Mouse (Mus musculus) mouse embryonic stem cell (cell line): ENCODE measurements around the gene Srbd1.

ENCODE experiments used
- in situ Hi-C, 2 experiments: fragments of 300-500 bp; cut with MboI; formaldehyde crosslinking; loops; 1 replicate in 1 of 2; 3 replicates in 1 of 2; pipeline ENCODE4 v1.14.3; 2019 to 2020; ENCODE audit warnings: low sequenced_read_pairs in 2 of 2, low pct_unique_long_range_greater_than_20kb in 1 of 2, mixed read lengths in 1 of 2; ENCODE audit not compliant: unreplicated experiment in 1 of 2

Gene Srbd1

GRCm38 (mm10) chr17:86156999-86157398 lies 12.0 kb upstream of the Srbd1 start:
- in situ Hi-C loops: loop anchor here in 1 of 2 experiments (25.0 kb wide), 1 partner anchor 305 kb away; no protein-coding TSS in a partner anchor

- in situ Hi-C loops: loop anchor here in 1 of 2 experiments (25.0 kb wide), 1 partner anchor 311 kb away; no protein-coding TSS in a partner anchor
These were observed 5.9 kb upstream of the Srbd1 start for GRCm38 (mm10) chr17:86150867-86151348.

DNA sequence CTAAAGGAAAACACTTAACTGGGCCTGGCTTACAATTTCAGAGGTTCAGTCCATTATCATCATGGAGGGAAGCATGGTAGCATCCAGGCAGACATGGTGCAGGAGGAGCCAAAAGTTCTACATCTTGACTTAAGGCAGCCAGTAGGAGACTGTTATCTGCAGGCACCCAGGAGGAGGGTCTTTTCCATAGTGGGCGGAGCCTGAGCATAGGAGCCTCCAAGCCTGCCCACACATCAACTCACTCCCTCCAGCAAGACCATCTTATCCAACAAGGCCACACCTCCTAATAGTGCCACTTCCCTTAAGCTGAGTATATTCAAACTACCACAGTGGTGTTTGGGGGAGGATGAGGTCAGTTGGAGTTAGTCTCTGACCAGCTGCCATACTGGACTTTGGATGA lies 4.8 kb upstream of the Srbd1 start:
- in situ Hi-C loops: loop anchor here in 1 of 2 experiments (25.0 kb wide), 1 partner anchor 313 kb away; no protein-coding TSS in a partner anchor

DNA sequence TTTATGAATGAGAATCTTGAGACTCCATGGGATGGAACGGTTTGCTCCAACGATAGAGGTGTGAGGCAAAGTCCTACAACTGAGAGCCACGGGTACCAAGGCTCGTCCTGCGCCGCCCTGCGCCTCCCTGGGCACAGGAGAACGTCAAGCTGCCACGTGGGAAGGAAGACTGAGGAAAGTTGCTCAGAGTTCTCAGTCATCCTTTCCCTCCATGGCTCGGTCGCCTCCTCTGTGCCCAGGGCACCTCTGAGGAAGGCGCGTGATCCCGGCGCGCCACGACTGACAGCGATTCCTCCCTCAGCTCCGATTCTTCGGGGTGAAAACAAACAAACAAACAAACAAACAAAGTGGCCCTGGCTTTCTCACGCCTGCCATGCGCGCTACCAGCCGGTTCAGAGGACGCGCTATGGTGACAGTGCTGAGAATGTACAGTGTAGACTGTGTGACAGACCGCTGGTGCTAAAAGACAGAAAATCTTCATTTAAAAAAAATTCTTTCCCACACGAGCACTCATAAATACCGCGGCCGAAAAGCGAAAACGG lies 367 bp downstream of the Srbd1 start:
- in situ Hi-C loops: no loop called here

- in situ Hi-C loops: no loop called here
These were observed 9.1 kb downstream of the Srbd1 start for GRCm38 (mm10) chr17:86135835-86136234.

DNA sequence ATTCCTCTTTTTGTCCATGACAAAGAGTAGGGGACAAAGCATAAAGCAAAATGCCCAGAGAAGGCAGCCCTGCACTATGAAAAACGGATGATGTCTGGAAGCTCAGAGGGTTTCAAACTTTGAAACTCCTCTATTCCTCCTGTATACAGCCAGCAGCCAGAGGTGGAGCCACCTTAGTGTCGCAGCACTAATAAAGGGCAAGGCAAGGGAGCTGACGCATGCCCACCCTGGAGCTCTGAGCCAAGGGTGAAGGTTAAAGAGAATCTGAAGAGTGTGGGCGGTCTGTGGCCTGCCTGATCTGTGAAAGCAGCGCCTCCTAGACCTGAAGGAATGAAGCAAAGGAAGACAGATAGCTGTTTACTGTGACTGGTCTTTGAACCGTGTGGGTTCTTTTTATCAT lies 10.5 kb downstream of the Srbd1 start:
- in situ Hi-C loops: no loop called here

- in situ Hi-C loops: no loop called here
These were observed 12.4 kb downstream of the Srbd1 start for GRCm38 (mm10) chr17:86132534-86132933.

GRCm38 (mm10) chr17:86128198-86128597 lies 16.8 kb downstream of the Srbd1 start:
- in situ Hi-C loops: no loop called here

DNA sequence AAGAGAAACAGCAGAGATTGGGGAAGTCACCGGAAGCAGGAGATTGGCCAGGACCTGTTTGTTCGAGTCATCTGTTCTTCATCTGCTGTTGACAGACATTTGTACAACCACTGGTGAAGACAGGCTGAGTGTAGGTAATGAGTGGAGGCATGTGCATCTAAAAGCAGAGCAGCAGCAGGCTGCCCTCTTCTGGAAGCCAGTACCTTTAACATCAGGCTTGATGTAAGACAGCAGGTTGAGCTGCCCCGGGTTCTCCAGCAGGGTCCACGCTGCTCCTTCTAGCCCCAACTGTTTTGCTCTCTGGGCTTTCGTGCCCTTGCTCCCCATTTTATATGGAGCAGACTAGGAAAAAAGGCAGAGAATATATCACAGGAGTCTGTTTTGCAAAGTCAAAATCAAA lies 19.1 kb downstream of the Srbd1 start:
- in situ Hi-C loops: no loop called here

DNA sequence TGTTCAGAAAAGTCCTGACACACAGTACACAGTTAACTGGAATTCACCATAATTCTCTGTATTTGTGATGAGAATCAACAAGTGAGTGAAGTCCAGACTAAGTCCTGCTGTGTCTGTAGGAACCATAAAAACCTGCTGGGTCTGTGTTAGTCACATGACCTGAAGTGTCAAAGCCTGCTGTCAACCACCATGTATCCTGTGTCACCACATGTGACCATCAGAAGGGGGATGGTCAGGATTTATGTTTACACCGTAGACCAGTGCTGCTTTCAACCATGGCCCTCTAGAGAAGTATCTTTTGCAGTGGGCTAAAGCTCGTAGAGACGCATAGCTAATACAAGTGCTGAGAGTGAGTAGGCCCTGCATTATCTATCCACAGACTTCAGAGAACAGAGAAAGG lies 21.8 kb downstream of the Srbd1 start:
- in situ Hi-C loops: no loop called here

DNA sequence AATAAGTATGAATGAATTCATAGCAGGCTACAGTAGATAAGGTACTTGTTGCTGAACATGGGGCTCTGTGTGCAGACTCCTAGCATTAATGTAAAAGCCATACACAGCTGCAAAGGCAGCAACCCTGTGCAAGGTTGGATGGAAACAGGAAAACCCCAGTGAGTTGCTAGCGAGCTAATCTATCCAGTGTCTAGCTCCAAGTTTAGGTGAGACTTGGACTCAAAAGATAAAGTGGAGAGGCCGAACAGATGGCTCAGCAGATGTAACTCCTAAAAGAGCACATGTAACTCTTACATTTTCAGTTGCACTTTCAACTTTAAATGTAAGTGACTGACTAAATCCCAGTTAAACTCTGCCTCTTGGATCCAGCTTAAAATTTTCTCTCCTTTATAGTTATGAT lies 48.1 kb downstream of the Srbd1 start:
- in situ Hi-C loops: no loop called here

DNA sequence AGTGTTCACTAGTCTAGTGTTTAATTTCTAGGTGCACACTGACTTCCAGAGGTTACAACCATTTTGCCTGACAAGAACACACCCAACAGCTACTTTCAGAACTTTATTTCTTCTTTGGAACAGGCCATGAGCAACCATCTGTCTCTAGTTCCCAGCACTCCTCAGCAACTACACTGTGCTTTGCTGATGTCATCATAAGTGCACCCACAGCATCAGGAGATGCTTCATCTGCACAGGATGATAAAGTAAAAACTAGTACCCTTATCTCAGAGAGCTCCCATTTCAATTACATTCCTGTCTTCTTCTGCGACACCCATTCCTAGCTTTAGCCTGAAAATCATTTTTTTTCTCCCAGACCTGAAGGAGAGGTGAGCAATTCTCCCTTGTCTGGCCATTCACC lies 51.9 kb downstream of the Srbd1 start:
- in situ Hi-C loops: no loop called here

GRCm38 (mm10) chr17:86091631-86092030 lies 53.3 kb downstream of the Srbd1 start:
- in situ Hi-C loops: no loop called here

DNA sequence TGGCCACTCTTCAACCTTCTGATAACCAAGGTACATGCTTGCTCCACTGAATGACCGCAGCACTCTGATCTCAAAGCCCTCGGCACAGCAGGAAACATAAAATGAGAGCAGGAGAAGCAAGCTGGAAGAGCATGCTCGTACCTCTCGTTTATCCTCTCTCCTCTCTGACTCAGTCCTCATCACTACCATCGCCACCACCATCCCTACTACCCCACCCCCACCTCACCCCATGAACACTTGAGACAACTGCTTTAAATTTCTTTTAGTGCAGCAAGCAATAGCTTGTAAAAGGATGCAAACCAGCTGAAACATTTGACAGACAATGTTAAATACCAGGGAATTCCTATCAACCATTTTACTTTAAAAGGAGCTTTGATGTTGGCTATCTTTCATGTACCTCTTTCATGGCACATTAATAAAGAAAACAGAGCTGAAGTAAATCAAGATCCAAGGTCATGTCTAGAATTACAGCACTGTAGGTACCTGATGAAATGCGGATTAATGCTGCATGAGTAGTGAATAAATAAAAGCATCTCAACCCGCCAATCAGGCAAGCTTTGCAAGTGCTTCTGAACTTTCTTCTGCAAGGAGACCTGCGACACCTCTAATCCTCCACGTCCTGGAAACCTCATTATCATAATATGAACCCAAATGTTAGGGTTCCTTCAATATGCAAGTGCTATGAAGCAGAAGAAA lies 54.9 kb downstream of the Srbd1 start:
- in situ Hi-C loops: no loop called here

- in situ Hi-C loops: no loop called here
These were observed 57.1 kb downstream of the Srbd1 start for GRCm38 (mm10) chr17:86087922-86088321.

- in situ Hi-C loops: no loop called here
These were observed 58.8 kb downstream of the Srbd1 start for GRCm38 (mm10) chr17:86086191-86086590.

- in situ Hi-C loops: no loop called here
These were observed 61.8 kb downstream of the Srbd1 start for GRCm38 (mm10) chr17:86083207-86083606.

DNA sequence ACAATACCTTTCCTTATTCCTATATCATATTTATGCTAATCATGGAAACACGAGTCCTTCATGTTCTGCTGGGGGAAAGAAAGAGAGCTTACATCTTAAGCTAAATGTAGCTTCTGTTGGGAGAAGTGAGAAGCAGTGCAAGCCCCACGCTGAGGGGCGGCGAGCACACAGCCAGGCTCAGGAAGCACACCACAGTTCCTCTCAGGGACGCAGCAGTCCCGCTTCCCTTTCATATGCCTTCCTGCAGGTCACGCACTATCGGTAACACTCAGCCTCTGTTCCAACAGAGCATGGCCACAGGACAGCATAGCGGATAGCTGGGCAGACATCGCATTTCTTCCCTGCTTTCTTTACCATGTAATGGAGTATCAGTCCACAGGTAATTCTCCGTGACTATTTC lies 66.9 kb downstream of the Srbd1 start:
- in situ Hi-C loops: no loop called here

- in situ Hi-C loops: loop anchor here in 1 of 2 experiments (25.0 kb wide), 1 partner anchor 405 kb away; no protein-coding TSS in a partner anchor
These were observed 77.5 kb downstream of the Srbd1 start for GRCm38 (mm10) chr17:86067444-86067843.

DNA sequence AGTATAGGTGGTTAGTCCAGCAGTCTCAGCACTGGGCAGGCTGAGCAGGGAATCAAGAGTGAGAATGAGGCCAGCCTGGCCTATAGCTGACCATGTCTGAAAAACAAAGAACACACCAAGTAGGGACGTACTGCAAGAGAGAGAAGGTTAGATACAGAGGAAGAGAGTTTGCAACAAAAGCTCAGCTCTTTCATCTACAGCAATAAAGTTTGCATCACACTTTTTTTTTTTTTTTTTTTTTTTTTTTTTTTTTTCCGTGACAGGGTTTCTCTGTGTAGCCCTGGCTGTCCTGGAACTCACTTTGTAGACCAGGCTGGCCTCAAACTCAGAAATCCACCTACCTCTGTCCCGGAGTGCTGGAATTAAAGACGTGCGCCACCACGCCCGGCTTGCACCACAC lies 79.1 kb downstream of the Srbd1 start:
- in situ Hi-C loops: loop anchor here in 1 of 2 experiments (25.0 kb wide), 1 partner anchor 404 kb away; no protein-coding TSS in a partner anchor
